Mouse (Mus musculus): Measurements from ENCODE around the gene Lrrfip1. TPM values are rescaled to one million over a fixed set of nuclear protein-coding genes. Genes with fewer than 3 reads are reported as not detected.

Lrrfip1 gene
- polyA plus RNA-seq, 1 experiment from 2014 or later: 126 TPM

DNA sequence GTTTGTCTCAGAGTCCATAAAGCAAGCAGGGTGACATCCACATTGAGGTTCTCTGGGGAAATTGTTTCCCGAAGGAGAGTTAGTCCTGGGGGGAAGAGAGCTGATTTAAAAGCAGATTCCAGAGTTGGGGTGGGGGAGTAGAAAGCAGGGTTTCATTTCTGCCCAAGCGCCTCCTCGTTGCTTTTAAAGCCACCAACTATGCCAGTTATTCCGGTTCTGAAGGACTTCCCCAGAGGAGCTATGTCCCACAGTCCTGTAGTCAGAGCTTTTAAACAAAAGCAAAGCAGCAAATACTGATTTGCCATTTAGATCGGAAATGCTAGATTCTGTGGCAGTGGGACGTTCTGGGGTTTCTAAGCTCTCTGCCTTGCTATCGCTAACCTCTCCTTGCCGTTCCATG lies 79.4 kb downstream of the Lrrfip1 start:
- ChIA-PET POLR2A (interaction anchor here (1.6 kb wide), 1 partner anchor 15 kb away, joined by 3 read pairs; no protein-coding TSS in a partner anchor), CTCF (interaction anchor here (1.0 kb wide), 1 partner anchor 20 kb away, joined by 3 read pairs; no protein-coding TSS in a partner anchor)
- ATAC-seq (no peak), DNase-seq (ENCODE audit: low read depth, low spot score) (no peak)
- in situ Hi-C loops (cut with MboI; ENCODE audit: low pct_unique_long_range_greater_than_20kb): no loop called here
- no peaks in the 10 kb centered on the region for H3K27me3 ChIP-seq
- TF ChIP-seq CTCF (IDR thresholded peaks at IDR 0.05): no peak

DNA sequence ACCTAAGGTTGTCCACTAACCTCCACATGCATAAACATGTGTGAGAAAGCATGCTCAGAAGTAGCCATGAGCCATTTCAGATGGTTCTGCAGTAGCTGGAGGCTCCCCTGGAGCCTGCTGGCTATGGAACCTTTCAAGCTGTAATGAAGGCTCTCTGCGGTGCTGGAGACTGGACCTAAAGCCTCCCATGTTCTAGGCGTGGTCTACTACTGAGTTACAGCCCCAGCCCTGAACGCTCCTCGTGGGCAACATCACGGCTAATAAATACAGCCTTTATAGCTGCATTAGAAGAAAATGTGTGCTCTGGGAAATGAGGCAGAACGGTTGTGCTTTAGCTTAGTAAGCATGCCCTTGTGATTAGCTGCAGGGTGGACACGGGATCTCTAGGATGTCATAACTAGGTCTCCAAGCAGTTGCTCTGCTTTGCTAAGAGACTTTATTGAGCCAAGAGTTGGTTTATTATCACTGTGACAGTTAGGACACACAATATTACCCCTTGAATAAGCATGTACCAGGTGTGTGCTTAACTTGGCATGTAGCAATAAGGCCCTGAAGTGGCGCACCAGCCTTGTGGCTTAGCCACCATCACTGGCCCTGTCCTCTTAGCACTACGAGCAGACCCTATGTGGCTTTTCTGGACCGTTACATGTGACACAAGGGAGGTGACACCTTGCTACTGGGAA lies 81.3 kb downstream of the Lrrfip1 start:
- no peak for TF ChIP-seq CTCF (IDR thresholded peaks at IDR 0.05)
- in situ Hi-C loops (cut with MboI; ENCODE audit: low pct_unique_long_range_greater_than_20kb): no loop called here
- POLR2A ChIA-PET: no interaction called here
- CTCF ChIA-PET: interaction anchor here (1.4 to 1.5 kb wide), 2 partner anchors 13 to 14 kb away, joined by 3 read pairs; no protein-coding TSS in a partner anchor
- no peak for DNase-seq (ENCODE audit: low read depth, low spot score)
- H3K27me3 ChIP-seq: no peaks in the 10 kb centered on the region
- ATAC-seq: no peak

GRCm38 (mm10) chr1:91080423-91080749 lies 81.8 kb downstream of the Lrrfip1 start:
- no peak for ATAC-seq
- ChIA-PET CTCF (no interaction called here), POLR2A (no interaction called here)
- DNase-seq (ENCODE audit: low read depth, low spot score): no peak
- no peaks in the 10 kb centered on the region for H3K27me3 ChIP-seq
- no peak for TF ChIP-seq CTCF (IDR thresholded peaks at IDR 0.05)
- in situ Hi-C loops (cut with MboI; ENCODE audit: low pct_unique_long_range_greater_than_20kb): no loop called here

- ChIA-PET CTCF (no interaction called here), POLR2A (no interaction called here)
- no peaks in the 10 kb centered on the region for H3K27me3 ChIP-seq
- in situ Hi-C loops (cut with MboI; ENCODE audit: low pct_unique_long_range_greater_than_20kb): no loop called here
- ATAC-seq: no peak
- no peak for TF ChIP-seq CTCF (IDR thresholded peaks at IDR 0.05)
- DNase-seq (ENCODE audit: low read depth, low spot score): no peak
Measured at GRCm38 (mm10) chr1:91084374-91084773, 85.8 kb downstream of the Lrrfip1 start.

DNA sequence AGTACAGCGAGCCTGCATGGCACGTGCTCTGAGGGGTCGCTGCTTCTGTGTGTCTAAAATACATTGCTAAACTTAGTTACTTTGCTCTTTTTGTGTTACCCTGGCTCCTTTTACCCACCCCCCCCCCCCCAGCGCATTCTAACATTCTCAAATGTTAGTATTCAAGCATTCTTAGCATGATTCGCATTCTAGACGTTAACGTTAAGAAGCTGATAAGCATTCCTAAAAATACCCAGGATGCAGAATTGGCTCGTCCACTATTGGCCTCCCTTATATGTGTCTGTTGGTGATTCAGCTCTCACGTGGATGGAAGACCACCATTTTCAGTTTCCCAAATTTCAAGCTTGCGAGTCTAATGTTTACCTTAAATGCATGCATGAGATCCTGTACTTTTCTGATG lies 86.5 kb downstream of the Lrrfip1 start:
- ChIA-PET CTCF (no interaction called here), POLR2A (no interaction called here)
- in situ Hi-C loops (cut with MboI; ENCODE audit: low pct_unique_long_range_greater_than_20kb): no loop called here
- DNase-seq (ENCODE audit: low read depth, low spot score): no peak
- ATAC-seq: no peak
- H3K27me3 ChIP-seq: no peaks in the 10 kb centered on the region
- no peak for TF ChIP-seq CTCF (IDR thresholded peaks at IDR 0.05)

GRCm38 (mm10) chr1:91085686-91086085 lies 87.1 kb downstream of the Lrrfip1 start:
- no peak for TF ChIP-seq CTCF (IDR thresholded peaks at IDR 0.05)
- H3K27me3 ChIP-seq: no peaks in the 10 kb centered on the region
- POLR2A ChIA-PET: interaction anchor here (1.1 kb wide), 1 partner anchor 87 kb away, joined by 7 read pairs; no protein-coding TSS in a partner anchor
- CTCF ChIA-PET: interaction anchor here (0.7 kb wide), 1 partner anchor 15 kb away, joined by 3 read pairs; no protein-coding TSS in a partner anchor
- DNase-seq (ENCODE audit: low read depth, low spot score) (no peak), ATAC-seq (no peak)
- in situ Hi-C loops (cut with MboI; ENCODE audit: low pct_unique_long_range_greater_than_20kb): no loop called here

- no peak for TF ChIP-seq CTCF (IDR thresholded peaks at IDR 0.05)
- no peak for ATAC-seq
- no peaks in the 10 kb centered on the region for H3K27me3 ChIP-seq
- CTCF ChIA-PET: interaction anchor here (0.7 kb wide), 1 partner anchor 14 kb away, joined by 3 read pairs; no protein-coding TSS in a partner anchor
- in situ Hi-C loops (cut with MboI; ENCODE audit: low pct_unique_long_range_greater_than_20kb): no loop called here
- no peak for DNase-seq (ENCODE audit: low read depth, low spot score)
- POLR2A ChIA-PET: interaction anchor here (1.1 kb wide), 1 partner anchor 87 kb away, joined by 7 read pairs; no protein-coding TSS in a partner anchor
Measured at GRCm38 (mm10) chr1:91086325-91086724, 87.8 kb downstream of the Lrrfip1 start.

- ATAC-seq (no peak), DNase-seq (ENCODE audit: low read depth, low spot score) (no peak)
- ChIA-PET POLR2A (interaction anchor here (1.1 kb wide), 1 partner anchor 88 kb away, joined by 7 read pairs; no protein-coding TSS in a partner anchor), CTCF (interaction anchor here (0.7 kb wide), 1 partner anchor 14 kb away, joined by 3 read pairs; no protein-coding TSS in a partner anchor)
- in situ Hi-C loops (cut with MboI; ENCODE audit: low pct_unique_long_range_greater_than_20kb): no loop called here
- TF ChIP-seq CTCF (IDR thresholded peaks at IDR 0.05): no peak
- H3K27me3 ChIP-seq: no peaks in the 10 kb centered on the region
Measured at GRCm38 (mm10) chr1:91086748-91087147, 88.2 kb downstream of the Lrrfip1 start.

- POLR2A ChIA-PET: no interaction called here
- TF ChIP-seq CTCF (IDR thresholded peaks at IDR 0.05): no peak
- in situ Hi-C loops (cut with MboI; ENCODE audit: low pct_unique_long_range_greater_than_20kb): no loop called here
- CTCF ChIA-PET: no interaction called here
- no peaks in the 10 kb centered on the region for H3K27me3 ChIP-seq
- ATAC-seq (no peak), DNase-seq (ENCODE audit: low read depth, low spot score) (no peak)
Measured at GRCm38 (mm10) chr1:91088027-91088426, 89.5 kb downstream of the Lrrfip1 start.

GRCm38 (mm10) chr1:91088941-91089340 lies 90.4 kb downstream of the Lrrfip1 start:
- POLR2A ChIA-PET: no interaction called here
- CTCF ChIA-PET: no interaction called here

DNA sequence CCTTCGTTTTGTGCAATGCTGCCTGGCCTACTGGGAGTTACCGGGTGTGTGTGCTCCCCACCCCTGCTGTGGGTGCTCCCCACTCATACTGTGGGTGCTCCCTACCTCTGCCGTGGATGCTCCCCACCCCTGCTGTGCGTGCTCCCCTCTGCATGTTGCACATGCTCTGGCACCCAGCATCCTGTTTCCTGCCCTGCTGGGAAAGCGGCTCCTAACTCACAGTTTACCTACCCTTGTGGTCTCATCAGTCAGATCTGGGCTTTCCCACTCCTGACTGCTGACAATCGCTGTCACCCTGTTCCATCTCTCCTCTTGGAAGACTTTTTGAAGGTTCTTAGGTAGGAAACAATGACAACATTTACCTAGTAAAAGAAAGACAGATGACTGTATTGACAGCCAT lies 91.9 kb downstream of the Lrrfip1 start:
- no peak for ATAC-seq
- no peak for TF ChIP-seq CTCF (IDR thresholded peaks at IDR 0.05)
- no peak for DNase-seq (ENCODE audit: low read depth, low spot score)
- no peaks in the 10 kb centered on the region for H3K27me3 ChIP-seq
- POLR2A ChIA-PET: no interaction called here
- in situ Hi-C loops (cut with MboI; ENCODE audit: low pct_unique_long_range_greater_than_20kb): no loop called here
- CTCF ChIA-PET: interaction anchor here (0.8 kb wide), 1 partner anchor 57 kb away, joined by 3 read pairs; no protein-coding TSS in a partner anchor

More at GRCm38 (mm10) chr1:91088941-91089340, 90.4 kb downstream of the Lrrfip1 start:
- in situ Hi-C loops (cut with MboI; ENCODE audit: low pct_unique_long_range_greater_than_20kb): no loop called here
- no peak for ATAC-seq
- no peak for DNase-seq (ENCODE audit: low read depth, low spot score)
- no peak for TF ChIP-seq CTCF (IDR thresholded peaks at IDR 0.05)
- no peaks in the 10 kb centered on the region for H3K27me3 ChIP-seq

Measured in Patski (cell line).